Mouse (Mus musculus): Measurements from ENCODE around the gene Auts2.

DNA sequence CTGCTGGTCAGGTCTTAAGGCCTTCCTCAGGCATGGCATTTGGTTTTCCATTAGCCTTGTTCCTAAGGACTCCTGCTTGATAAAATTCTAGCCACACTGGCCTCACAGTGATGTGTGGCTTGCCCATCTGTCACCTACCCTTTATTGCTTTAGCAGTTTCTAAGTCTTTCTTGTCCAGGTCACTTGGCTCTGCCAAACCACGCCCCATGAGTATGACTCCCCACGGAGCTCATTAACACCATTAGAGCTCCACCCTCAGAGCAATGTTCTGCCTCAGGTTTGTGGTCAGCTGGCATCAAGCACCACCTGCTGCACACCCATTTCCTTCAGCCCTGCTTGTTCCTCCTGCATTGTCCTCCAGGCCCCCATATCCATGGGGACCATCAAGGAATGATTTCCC is 330.7 kb downstream of the Auts2 start:
- TF ChIP-seq POLR2A (IDR thresholded peaks at IDR 0.05; ENCODE audit: low read depth, low read length) (no peak), CTCF (conservative IDR thresholded peaks at IDR 0.05; ENCODE audit: insufficient read depth, insufficient read length, low read depth, low read length) (no peak)

Data from kidney, adult 2 months (tissue).